Mouse (Mus musculus) heart, postnatal 0 days (tissue): ENCODE results near the gene Zfp839.

Experiments used
- CTCF ChIP-seq: IDR thresholded peaks from 2 replicates; pipeline ENCODE4 v1.5.1; 2016; ENCODE audit warnings: antibody characterized with exemption, control low read depth, low read depth
- EP300 ChIP-seq: IDR thresholded peaks from 2 replicates; pipeline ENCODE4 v1.6.1; 2016; ENCODE audit warnings: antibody characterized with exemption, low read depth

GRCm38 (mm10) chr12:110891887-110892286 is 41.8 kb downstream of the Zfp839 start:
- no peak for TF ChIP-seq CTCF
- no peak for TF ChIP-seq EP300
